Mouse (Mus musculus) liver, embryonic 14.5 days (tissue): ENCODE measurements around the gene C530008M17Rik. TPM values are rescaled to one million over a fixed set of nuclear protein-coding genes. Genes with fewer than 3 reads are reported as not detected.

ENCODE experiments used
- ATAC-seq: fragments of 200-750 bp; cut with Nextera tagmentation; 2 replicates; pipeline ENCODE4 v1.8.0; 2017; ENCODE audit warnings: moderate number of reproducible peaks, mild to moderate bottlenecking, moderate library complexity; ENCODE audit not compliant: insufficient read depth
- DNase-seq, 3 experiments: peaks; one replicate each; pipeline ENCODE4 v3.0.0-alpha.2; 2012 to 2013; ENCODE audit warnings: low read depth in 3 of 3, low spot score in 3 of 3
- H3K27ac ChIP-seq: fragments of 300-500 bp; sonication (generic); 2 replicates; pipeline ENCODE4 v1.5.1; 2014; ENCODE audit warnings: moderate library complexity, mild to moderate bottlenecking, control low read depth, inconsistent platforms
- H3K27me3 ChIP-seq: fragments of 300-500 bp; sonication (generic); 2 replicates; pipeline ENCODE4 v1.6.1; 2014; ENCODE audit warnings: mild to moderate bottlenecking, low read length, moderate library complexity; ENCODE audit not compliant: control insufficient read depth, insufficient read depth
- H3K36me3 ChIP-seq: fragments of 300-500 bp; sonication (generic); replicated peaks from 2 replicates; pipeline ENCODE4 v1.6.1; 2014; ENCODE audit warnings: low read depth; ENCODE audit not compliant: control insufficient read depth, insufficient read depth
- H3K4me1 ChIP-seq, 2 experiments: fragments of 200-500 bp in 1 of 2; fragments of 300-500 bp in 1 of 2; sonication (generic) in 1 of 2; replicated peaks; 2 replicates each; pipeline ENCODE4 v1.6.1; 2012 to 2014; ENCODE audit warnings: antibody characterized with exemption in 1 of 2, inconsistent platforms in 1 of 2, low read length in 1 of 2; ENCODE audit not compliant: control insufficient read depth in 2 of 2, insufficient read depth in 2 of 2
- H3K4me2 ChIP-seq: fragments of 300-500 bp; sonication (generic); 2 replicates; pipeline ENCODE4 v1.6.1; 2014; ENCODE audit warnings: low read depth, mild to moderate bottlenecking, control low read depth, moderate library complexity
- H3K4me3 ChIP-seq, 2 experiments: fragments of 200-500 bp in 1 of 2; fragments of 300-500 bp in 1 of 2; sonication (generic) in 1 of 2; 2 replicates each; pipeline ENCODE4 v1.5.1; 2012 to 2014; ENCODE audit warnings: low read depth in 2 of 2, low read length in 2 of 2, mild to moderate bottlenecking in 2 of 2, control low read depth in 1 of 2, inconsistent platforms in 1 of 2, moderate library complexity in 1 of 2; ENCODE audit not compliant: insufficient read depth in 1 of 2
- H3K9ac ChIP-seq: fragments of 300-500 bp; sonication (generic); replicated peaks from 2 replicates; pipeline ENCODE4 v1.6.1; 2014; ENCODE audit warnings: mild to moderate bottlenecking, control low read depth, moderate library complexity
- H3K9me3 ChIP-seq: fragments of 300-500 bp; sonication (generic); 2 replicates; pipeline ENCODE4 v1.6.1; 2016; ENCODE audit warnings: low read length, mixed read lengths; ENCODE audit not compliant: control insufficient read depth
- CTCF ChIP-seq: IDR thresholded peaks from 2 replicates; pipeline ENCODE4 v1.5.1; 2016; ENCODE audit warnings: antibody characterized with exemption, low read depth, control low read depth
- EP300 ChIP-seq: IDR thresholded peaks from 2 replicates; pipeline ENCODE4 v1.6.1; 2016; ENCODE audit warnings: antibody characterized with exemption, low read depth
- WGBS: fragments of 180-500 bp; shearing (Covaris S2); extraction: QIAGEN DNeasy Blood & Tissue Kit; methylation state at CpG from one replicate; pipeline ENCODE4 v1.1.7; 2014; ENCODE audit not compliant: insufficient replicate concordance; 5-methylcytosine and 5-hydroxymethylcytosine counted together
- polyA plus RNA-seq, 2 experiments: library from polyadenylated mRNA; depleted of rRNA in 1 of 2; stranded (reverse) in 1 of 2; unstranded in 1 of 2; fragments of >200 nt; fragmentation: Nextera tagmentation in 1 of 2; extraction: Ambion mirVana in 1 of 2; gene quantifications; 2 replicates each; pipeline versions ENCODE4 v1.2.1 to v1.2.3; 2012 to 2014

The C530008M17Rik gene
- polyA plus RNA-seq, 2 experiments, result 4.3 to 7.7 TPM

DNA sequence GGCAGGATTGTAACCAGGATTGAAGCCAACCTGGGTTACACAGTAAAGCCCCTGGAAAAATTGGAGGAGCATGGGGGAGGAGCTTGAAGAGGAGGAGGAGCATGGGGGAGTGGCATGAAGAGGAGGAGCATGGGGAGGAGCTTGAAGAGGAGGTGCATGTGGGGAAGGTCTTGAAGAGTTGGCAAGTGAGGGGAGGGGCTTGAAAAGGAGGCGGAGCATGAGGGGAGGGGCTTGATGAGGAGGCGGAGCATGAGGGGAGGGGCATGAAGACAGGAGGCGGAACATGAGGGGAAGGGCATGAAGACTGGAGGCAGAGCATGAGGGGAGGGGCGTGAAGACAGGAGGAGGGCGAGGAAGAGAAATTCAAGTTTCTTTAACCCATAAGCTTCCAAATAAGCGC, 162.5 kb downstream of the C530008M17Rik start:
- no peak overlapping the region for H3K9ac ChIP-seq
- no peak for TF ChIP-seq EP300
- no peak for TF ChIP-seq CTCF
- no peak overlapping the region for H3K27ac ChIP-seq
- H3K4me3 ChIP-seq, result no peak overlapping the region
- no peak for DNase-seq
- no peaks in the 10 kb centered on the region for H3K27me3 ChIP-seq
- H3K4me2 ChIP-seq, result no peak overlapping the region
- ATAC-seq, result no peak
- 85% methylated on average over 6 of the region's 6 CpGs for WGBS
- no peaks in the 10 kb centered on the region for H3K4me1 ChIP-seq
- H3K36me3 ChIP-seq, result no peaks in the 10 kb centered on the region
- no peaks in the 10 kb centered on the region for H3K9me3 ChIP-seq

DNA sequence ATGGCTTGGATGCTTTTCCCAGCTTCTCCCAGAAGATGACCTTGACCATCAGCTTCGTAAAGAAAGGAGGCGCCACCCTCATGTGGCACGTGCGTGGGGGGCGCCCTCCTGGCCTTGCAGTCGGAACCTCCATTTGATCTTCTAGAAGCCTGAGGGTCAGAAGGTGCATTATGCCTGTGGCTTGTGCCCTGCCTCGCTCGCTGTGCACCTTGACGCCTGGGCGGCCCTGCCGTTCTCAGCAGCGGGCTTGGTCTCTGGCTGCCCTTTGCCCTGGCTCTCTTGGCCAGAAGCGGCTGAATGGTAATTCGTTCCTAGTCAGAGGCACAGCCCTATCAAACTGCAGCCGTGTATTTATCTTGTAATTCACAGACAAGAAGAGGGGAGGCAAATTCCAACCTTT, 165.8 kb downstream of the C530008M17Rik start:
- no peak overlapping the region for H3K9ac ChIP-seq
- 82% methylated on average over 15 of the region's 15 CpGs for WGBS
- no peak overlapping the region for H3K4me3 ChIP-seq
- H3K4me2 ChIP-seq, result no peak overlapping the region
- ATAC-seq (no peak), DNase-seq (no peak)
- no peak for TF ChIP-seq CTCF
- TF ChIP-seq EP300, result no peak
- no peak overlapping the region for H3K27ac ChIP-seq
- H3K4me1 ChIP-seq, result no peaks in the 10 kb centered on the region
- H3K36me3 ChIP-seq, result no peaks in the 10 kb centered on the region
- no peaks in the 10 kb centered on the region for H3K27me3 ChIP-seq
- no peaks in the 10 kb centered on the region for H3K9me3 ChIP-seq

DNA sequence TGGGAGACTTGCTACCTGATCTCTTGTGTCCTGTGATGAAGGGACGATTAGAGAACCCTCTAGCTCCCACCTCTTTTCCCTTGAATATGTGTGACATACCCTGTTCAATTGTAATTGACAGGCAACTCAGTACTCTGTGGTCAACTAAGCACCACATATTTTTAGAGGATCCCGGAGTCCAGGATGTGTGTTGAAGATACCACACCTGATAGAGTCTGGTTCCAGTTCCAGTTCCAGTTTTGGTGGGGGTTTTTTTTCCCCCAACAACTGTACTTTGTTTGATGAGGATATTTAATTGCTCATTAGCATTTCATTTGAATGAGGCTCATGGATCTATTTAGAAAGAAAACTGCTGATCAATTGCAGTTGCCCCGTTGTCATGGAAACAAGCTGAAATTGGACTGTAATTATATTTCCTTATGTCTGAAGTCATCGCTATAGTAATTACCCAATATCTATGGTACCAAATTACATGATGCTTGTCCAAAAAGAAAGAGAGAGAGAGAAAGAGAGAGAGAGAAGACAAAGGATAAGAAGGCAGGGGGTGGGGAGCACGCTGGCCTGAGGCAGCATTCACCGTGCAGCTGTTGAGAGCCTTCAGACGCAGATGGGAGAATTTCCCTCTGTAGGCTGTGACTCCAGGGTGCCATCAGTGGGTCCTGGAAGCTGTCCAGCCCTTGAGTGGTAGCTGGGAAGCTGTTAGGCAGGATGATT, 172.4 kb downstream of the C530008M17Rik start:
- no peak for TF ChIP-seq CTCF
- no peak for TF ChIP-seq EP300
- no peak for ATAC-seq

DNA sequence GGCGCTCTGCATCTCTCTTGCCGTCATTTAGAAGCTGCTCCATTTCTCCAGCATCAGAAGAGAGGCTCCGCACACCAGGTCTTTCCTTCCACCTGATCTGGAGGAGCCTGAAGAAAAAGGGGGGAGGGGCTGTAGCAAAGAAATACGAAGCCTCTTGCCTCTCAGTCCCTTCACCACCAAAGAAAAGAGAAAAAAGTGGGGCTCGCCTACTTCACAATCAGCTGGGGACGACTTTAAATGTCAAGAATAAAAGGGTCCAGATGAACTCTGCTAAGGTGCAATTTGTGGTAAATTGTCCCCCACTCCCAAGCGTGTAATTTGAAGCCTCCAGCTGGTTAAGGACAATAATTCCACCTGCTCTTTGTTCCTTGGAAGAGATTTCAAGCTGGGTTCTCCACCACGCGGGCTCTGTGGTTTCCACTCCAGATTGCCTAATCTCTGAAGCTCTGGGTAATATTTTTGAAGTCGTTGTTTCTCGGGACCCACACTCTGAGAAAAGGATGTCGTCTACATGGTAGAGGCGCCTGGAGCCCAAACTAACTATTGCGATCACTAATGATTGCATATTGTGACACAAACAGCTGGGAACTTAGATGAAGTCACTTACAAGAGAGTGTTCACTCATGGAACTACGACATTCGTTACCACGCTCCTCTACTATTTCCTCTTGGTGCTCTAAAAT, 176.4 kb downstream of the C530008M17Rik start:
- no peaks in the 10 kb centered on the region for H3K36me3 ChIP-seq
- H3K4me2 ChIP-seq, result no peak overlapping the region
- DNase-seq, result no peak
- no peaks in the 10 kb centered on the region for H3K9me3 ChIP-seq
- WGBS, result 69% methylated on average over 17 of the region's 17 CpGs
- H3K4me3 ChIP-seq, result no peak overlapping the region
- TF ChIP-seq EP300 (no peak), CTCF (no peak)
- H3K27me3 ChIP-seq, result no peaks in the 10 kb centered on the region
- no peak overlapping the region for H3K27ac ChIP-seq
- no peak overlapping the region for H3K9ac ChIP-seq
- no peaks in the 10 kb centered on the region for H3K4me1 ChIP-seq
- no peak for ATAC-seq

More for the DNA sequence above, 172.4 kb downstream of the C530008M17Rik start:
- Histone ChIP-seq H3K9ac (no peak overlapping the region), H3K4me3 (no peak overlapping the region), H3K36me3 (no peaks in the 10 kb centered on the region), H3K27ac (no peak overlapping the region), H3K4me2 (no peak overlapping the region), H3K4me1 (no peaks in the 10 kb centered on the region), H3K9me3 (no peaks in the 10 kb centered on the region), H3K27me3 (no peaks in the 10 kb centered on the region)
- DNase-seq, result no peak
- 68% methylated on average over 7 of the region's 7 CpGs for WGBS

DNA sequence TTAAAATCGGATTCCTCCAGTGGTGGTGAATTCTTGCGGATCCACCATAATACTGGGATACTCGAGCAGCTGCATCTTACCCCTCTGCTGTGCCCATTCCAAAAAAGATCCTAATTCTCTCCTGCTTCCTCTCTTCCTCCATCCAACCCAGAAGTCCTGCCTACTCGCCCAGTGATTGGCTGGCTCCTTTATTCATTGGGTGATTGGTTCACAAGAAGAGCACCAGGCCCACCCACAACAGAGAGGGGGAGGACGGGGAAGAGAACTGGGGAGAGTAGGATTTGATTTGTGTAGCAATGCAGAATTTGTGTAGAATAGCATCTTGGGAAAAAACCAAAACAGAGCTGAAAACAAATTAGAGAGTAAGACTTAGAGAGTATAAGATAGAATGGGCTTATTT, 180.7 kb downstream of the C530008M17Rik start:
- H3K4me1 ChIP-seq, result no peaks in the 10 kb centered on the region
- H3K9me3 ChIP-seq, result no peaks in the 10 kb centered on the region
- WGBS, result 54% methylated on average over 5 of the region's 5 CpGs
- no peak overlapping the region for H3K9ac ChIP-seq
- no peaks in the 10 kb centered on the region for H3K36me3 ChIP-seq
- no peaks in the 10 kb centered on the region for H3K27me3 ChIP-seq
- DNase-seq (no peak), ATAC-seq (no peak)
- no peak overlapping the region for H3K27ac ChIP-seq
- TF ChIP-seq EP300 (no peak), CTCF (no peak)
- no peak overlapping the region for H3K4me3 ChIP-seq
- no peak overlapping the region for H3K4me2 ChIP-seq
